ENCODE assay signal across 11 mouse cellular contexts in the genomic region with DNA sequence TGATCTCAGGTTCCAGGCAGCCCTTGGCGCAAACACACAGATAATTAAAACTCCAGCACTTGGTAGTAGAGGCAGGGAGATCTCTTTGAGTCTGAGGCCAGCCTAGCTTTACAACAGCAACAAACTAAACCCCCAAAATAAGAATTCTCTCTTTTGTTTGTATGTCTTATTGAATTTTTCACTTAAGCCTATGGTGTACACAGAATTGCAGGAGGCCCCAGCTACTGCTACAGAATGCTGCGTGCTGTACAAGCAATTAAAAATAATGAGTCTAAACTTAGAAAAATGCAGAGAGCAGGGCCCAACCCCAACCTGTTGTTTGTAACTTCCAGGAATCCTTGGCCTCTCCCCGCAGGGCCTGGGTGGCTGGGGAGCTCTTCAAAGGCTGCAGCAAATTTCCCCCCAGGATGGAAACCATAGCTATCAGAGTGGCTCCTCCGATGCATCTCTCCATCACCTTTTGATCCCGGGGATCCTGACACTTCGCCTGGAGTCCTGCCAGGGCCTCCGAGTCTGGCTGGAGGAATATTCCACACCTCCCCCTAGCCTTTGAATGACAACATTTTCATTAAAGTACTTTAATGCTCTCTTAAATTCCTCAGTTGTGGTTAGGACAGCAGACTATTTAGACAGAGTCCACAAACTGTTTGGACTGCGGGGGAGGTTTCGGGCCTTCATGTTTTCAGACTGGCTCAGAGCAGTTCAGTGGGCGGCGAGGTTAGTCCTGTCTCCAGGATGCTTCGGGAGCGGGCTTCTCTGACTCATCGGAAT.
DNase-seq lines count a peak whose midpoint lies in the region; ATAC-seq and TF ChIP-seq lines count a peak whose summit lies in the region.
"Had no signal": no experiment of that assay in that cellular context is flagged by ENCODE, and none has a peak within 500 bp of the region (broad histone marks: within the 10 kb centered on the region; RNA-seq: fewer than 3 reads in every experiment).

No protein-coding gene starts in this region.

- H3K4me1 ChIP-seq in heart, embryonic 14.5 days (ENCODE audit: control insufficient read depth in 2 of 2, insufficient read depth in 2 of 2, low read length in 2 of 2), result peaks cover 11 to 14% of the 10 kb centered on the region in 2 experiments
- H3K4me1 ChIP-seq in ES-E14 (ENCODE audit: control insufficient read depth in 2 of 2, insufficient read depth in 2 of 2, low read length in 2 of 2, poor library complexity in 1 of 2), result no peaks in the 10 kb centered on the region
- peaks cover 3% of the 10 kb centered on the region; the same call in 1 of the 2 replicates for H3K4me1 ChIP-seq in embryonic fibroblast, embryonic 13.5 days (ENCODE audit: control insufficient read depth, insufficient read depth, low read length)
- no peaks in the 10 kb centered on the region for H3K4me1 ChIP-seq in lung, postnatal 0 days (ENCODE audit: insufficient read depth, low read depth, low read length)
- H3K4me1 ChIP-seq: hindbrain, embryonic 15.5 days; liver, embryonic 13.5 days had no signal

- no peak for TF ChIP-seq POLR2A in embryonic fibroblast, embryonic 13.5 days (IDR thresholded peaks at IDR 0.05; ENCODE audit: low read depth, low read length)

- TF ChIP-seq CTCF in embryonic fibroblast, embryonic 13.5 days (IDR thresholded peaks at IDR 0.05; ENCODE audit: borderline replicate concordance, insufficient read depth, low read length), result no peak
- no peak for TF ChIP-seq CTCF in lung, postnatal 0 days (IDR thresholded peaks at IDR 0.05)

- 31% methylated on average over 14 of the region's 14 CpGs for WGBS in heart, embryonic 14.5 days
- 31% methylated on average over 14 of the region's 14 CpGs for WGBS in lung, postnatal 0 days

- no peak for ATAC-seq in heart, embryonic 14.5 days (ENCODE audit: insufficient number of reproducible peaks, insufficient read depth, low FRiP score, low read depth)
- ATAC-seq in lung, postnatal 0 days, result peak; percentile 52
- ATAC-seq in erythroid progenitor cell, adult 5-6 weeks (replicated peaks; ENCODE audit: low FRiP score, poor library complexity, severe bottlenecking), result no peak

- H3K4me2 ChIP-seq in heart, embryonic 14.5 days (ENCODE audit: low read length), result peak overlapping the region; percentile 1; the same call in 1 of the 2 replicates
- H3K4me2 ChIP-seq in lung, postnatal 0 days (replicated peaks; ENCODE audit: low read depth, low read length), result no peak overlapping the region
- H3K4me2 ChIP-seq: hindbrain, embryonic 15.5 days; liver, embryonic 13.5 days had no signal

- H3K27ac ChIP-seq in heart, embryonic 14.5 days (replicated peaks in 1 of 2; ENCODE audit: control insufficient read depth in 1 of 2, insufficient read depth in 1 of 2, low read depth in 2 of 2, low read length in 2 of 2), result peak overlapping the region; percentile 34 to 58; a peak in 3 of 4 replicates
- H3K27ac ChIP-seq in ES-E14 (ENCODE audit: insufficient read depth, low read depth, low read length, poor library complexity, severe bottlenecking), result no peak overlapping the region
- peak overlapping the region; percentile 38 for H3K27ac ChIP-seq in embryonic fibroblast, embryonic 13.5 days (ENCODE audit: insufficient read depth, low read length)
- no peak overlapping the region for H3K27ac ChIP-seq in lung, postnatal 0 days (ENCODE audit: low read length)
- H3K27ac ChIP-seq: hindbrain, embryonic 15.5 days; liver, embryonic 13.5 days had no signal

- no peak overlapping the region for H3K4me3 ChIP-seq in heart, embryonic 14.5 days (ENCODE audit: control insufficient read depth in 1 of 2, insufficient read depth in 1 of 2, low read depth in 1 of 2, low read length in 2 of 2)
- no peak overlapping the region for H3K4me3 ChIP-seq in ES-E14 (ENCODE audit: insufficient read depth in 1 of 2, low read depth in 1 of 2, low read length in 2 of 2, poor library complexity in 1 of 2, severe bottlenecking in 1 of 2)
- no peak overlapping the region for H3K4me3 ChIP-seq in embryonic fibroblast, embryonic 13.5 days (ENCODE audit: insufficient read depth, low read length)
- H3K4me3 ChIP-seq in lung, postnatal 0 days (ENCODE audit: low read depth, low read length), result no peak overlapping the region
- H3K4me3 ChIP-seq: erythroblast, embryonic 14.5 days; hindbrain, embryonic 15.5 days; liver, embryonic 13.5 days had no signal

- DNase-seq in heart, postnatal 36 days, result no peak
- DNase-seq in ES-E14 (ENCODE audit: low read depth, low spot score), result peak; percentile 19
- peak; percentile 33 for DNase-seq in lung, postnatal 0 days (ENCODE audit: low spot score)
- DNase-seq in cerebellum, adult 9-11 months, result no peak
- no peak for DNase-seq in cerebellum, postnatal 4 days (ENCODE audit: low spot score in 2 of 2)
- DNase-seq: liver, embryonic 13.5 days had no signal

- 0 out of 2 replicates have a peak overlapping the region, but pooled peaks have one; percentile 21 for H3K9ac ChIP-seq in heart, embryonic 14.5 days (ENCODE audit: low read length)
- H3K9ac ChIP-seq in ES-E14 (ENCODE audit: insufficient read depth, low read depth, low read length, poor library complexity, severe bottlenecking), result no peak overlapping the region
- H3K9ac ChIP-seq in lung, postnatal 0 days (replicated peaks; ENCODE audit: low read depth), result no peak overlapping the region
- H3K9ac ChIP-seq: hindbrain, embryonic 15.5 days; liver, embryonic 13.5 days had no signal

- H3K9me3 ChIP-seq in heart, embryonic 14.5 days (ENCODE audit: control insufficient read depth, low read length), result no peaks in the 10 kb centered on the region
- H3K9me3 ChIP-seq in ES-E14 (ENCODE audit: control insufficient read depth, insufficient read depth, low read depth, low read length), result no peaks in the 10 kb centered on the region
- no peaks in the 10 kb centered on the region for H3K9me3 ChIP-seq in lung, postnatal 0 days (ENCODE audit: low read length)
- H3K9me3 ChIP-seq: hindbrain, embryonic 15.5 days; liver, embryonic 13.5 days had no signal

- H3K36me3 ChIP-seq in heart, embryonic 14.5 days (ENCODE audit: control insufficient read depth, insufficient read depth, low read length), result no peaks in the 10 kb centered on the region
- H3K36me3 ChIP-seq in ES-E14 (ENCODE audit: control insufficient read depth, insufficient read depth, low read length, poor library complexity, severe bottlenecking), result no peaks in the 10 kb centered on the region
- no peaks in the 10 kb centered on the region for H3K36me3 ChIP-seq in lung, postnatal 0 days (ENCODE audit: insufficient read depth, low read length)
- H3K36me3 ChIP-seq: hindbrain, embryonic 15.5 days; liver, embryonic 13.5 days had no signal

- H3K27me3 ChIP-seq in heart, embryonic 14.5 days (ENCODE audit: control insufficient read depth, insufficient read depth, low read length), result no peaks in the 10 kb centered on the region
- no peaks in the 10 kb centered on the region for H3K27me3 ChIP-seq in lung, postnatal 0 days (replicated peaks; ENCODE audit: insufficient read depth, low read length)
- H3K27me3 ChIP-seq: hindbrain, embryonic 15.5 days; liver, embryonic 13.5 days had no signal

- in situ Hi-C loops in ES-E14 (cut with MboI; ENCODE audit: low sequenced_read_pairs in 2 of 2, unreplicated experiment in 2 of 2), result no loop called here

- 0 out of 2 replicates have a peak, but pooled peaks have one; percentile 9 for TF ChIP-seq EP300 in lung, postnatal 0 days (IDR thresholded peaks at IDR 0.05)

- intact Hi-C loops in heart, postnatal 36 days (cut with DNase I), result loop anchor here (5.0 kb wide), 1 partner anchor 119 kb away; a partner anchor contains a TSS

TF ChIP-seq in ES-E14, 5 proteins besides CTCF, POLR2A, EP300 and RAD21:
- TF ChIP-seq ZNF384 (IDR thresholded peaks at IDR 0.05; ENCODE audit: low read depth, low read length) (no peak), ZC3H11A (IDR thresholded peaks at IDR 0.05; ENCODE audit: borderline replicate concordance, low read depth, low read length) (no peak), MAFK (IDR thresholded peaks at IDR 0.05; ENCODE audit: insufficient read depth, low read depth, low read length) (no peak), CHD2 (IDR thresholded peaks at IDR 0.05; ENCODE audit: low read depth, low read length) (no peak), HCFC1 (IDR thresholded peaks at IDR 0.05; ENCODE audit: borderline replicate concordance, insufficient read depth, low read length) (no peak)

Comparison
In these comparisons a context has a peak if more than half of its experiments do, and no peak if none do; other contexts are left out.
1. H3K27ac ChIP-seq: peak in heart, embryonic 14.5 days (2 of 2) and embryonic fibroblast, embryonic 13.5 days (single experiment); none in ES-E14 (single experiment) and lung, postnatal 0 days (single experiment).
2. DNase-seq: peak in ES-E14 (single experiment) and lung, postnatal 0 days (single experiment); none in heart, postnatal 36 days (0 of 2), cerebellum, adult 9-11 months (single experiment) and cerebellum, postnatal 4 days (0 of 2).